Mouse (Mus musculus): Measurements from ENCODE around the gene Tcap.

DNA sequence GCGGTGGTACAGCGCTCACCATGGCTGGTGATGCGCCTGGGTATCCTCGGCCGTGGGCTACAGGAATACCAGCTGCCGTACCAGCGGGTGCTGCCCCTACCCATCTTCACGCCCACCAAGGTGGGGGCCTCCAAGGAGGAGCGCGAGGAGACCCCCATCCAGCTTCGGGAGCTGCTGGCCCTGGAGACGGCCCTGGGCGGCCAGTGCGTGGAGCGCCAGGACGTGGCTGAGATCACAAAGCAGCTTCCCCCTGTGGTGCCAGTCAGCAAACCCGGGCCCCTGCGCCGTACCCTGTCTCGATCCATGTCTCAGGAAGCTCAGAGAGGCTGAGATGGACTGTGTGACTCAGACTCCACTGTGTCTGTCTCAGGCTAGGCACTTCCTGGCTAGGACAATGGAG, 605 bp downstream of the Tcap start:
- TF ChIP-seq CTCF (IDR thresholded peaks at IDR 0.05; ENCODE audit: low read depth, low read length) (no peak), POLR2A (IDR thresholded peaks at IDR 0.05; ENCODE audit: insufficient read depth, low read length) (no peak), EP300 (IDR thresholded peaks at IDR 0.05; ENCODE audit: insufficient read depth, low read depth, low read length) (no peak)

Data from ES-Bruce4 (cell line).